8 mouse cellular contexts compared by ENCODE assay signal in the genomic region with DNA sequence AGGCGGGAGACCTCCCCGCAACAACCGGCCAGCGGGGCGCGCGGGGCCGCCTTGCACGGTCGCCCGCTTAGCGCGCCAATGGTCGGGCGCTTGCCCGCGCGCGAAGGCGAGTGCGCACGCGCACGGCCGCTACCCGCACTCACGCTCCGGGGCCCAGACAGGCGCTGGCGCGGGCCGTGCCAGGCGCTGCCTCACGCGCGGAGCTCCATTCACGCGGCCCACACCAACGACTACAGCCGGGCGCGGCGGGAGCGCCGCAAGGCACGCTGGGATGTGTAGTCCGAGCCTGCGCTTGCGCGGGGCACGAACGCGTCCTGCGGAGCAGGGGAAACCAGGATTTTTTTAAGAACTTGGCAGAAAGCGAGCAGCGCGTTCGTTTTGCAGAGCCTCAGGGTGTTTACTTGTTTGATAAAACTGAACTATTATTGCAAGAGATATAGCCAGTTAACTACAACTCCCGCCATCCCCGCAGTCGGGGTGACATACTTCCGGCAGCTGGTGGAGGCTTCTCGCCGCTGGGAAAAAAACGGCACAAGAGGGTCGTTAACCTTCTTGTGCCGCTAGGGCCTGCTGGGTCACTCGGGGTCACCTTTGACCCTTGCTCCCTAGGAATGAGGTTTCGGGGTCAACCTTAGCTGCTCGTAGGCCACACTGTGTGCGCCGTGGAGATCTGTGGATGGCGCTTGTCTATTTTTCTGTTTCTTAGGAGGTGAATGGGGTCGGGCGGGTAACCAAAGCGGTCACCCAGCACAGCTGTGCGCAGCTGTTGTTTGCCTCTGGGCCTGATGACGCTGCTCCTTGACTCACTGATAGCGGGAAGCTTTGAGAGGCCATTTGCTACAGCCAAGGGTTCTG. TPM values are rescaled to one million over a fixed set of nuclear protein-coding genes. Genes with fewer than 3 reads are reported as not detected.
A peak's percentile ranks its signal among the peaks of the same experiment; 100 is the strongest.
DNase-seq lines count a peak whose midpoint lies in the region; ATAC-seq lines count a peak whose summit lies in the region.

Gene Ado (minus strand): TSS at position 79 of the 855 bp plus-strand sequence.

- no peaks in the 10 kb centered on the region for H3K27me3 ChIP-seq in megakaryocyte, embryonic 14.5 days (replicated peaks)

- peak; percentile 95 for DNase-seq in ZHBTc4 (ENCODE audit: low read depth, low spot score)
- DNase-seq in gastrocnemius, adult 8-10 months (ENCODE audit: low spot score in 2 of 2), result peak; percentile 76 to 87
- DNase-seq in hindlimb bud, embryonic 11.5 days (ENCODE audit: extremely low spot score, low read depth, low spot score), result peak; percentile 76
- peak; percentile 95 for DNase-seq in left cerebral cortex, adult 8-10 months (ENCODE audit: low spot score in 2 of 2)
- DNase-seq in right cerebral cortex, postnatal 10 days (ENCODE audit: low spot score in 2 of 2), result peak; percentile 97
- peak; percentile 84 for DNase-seq in urinary bladder, postnatal 25 days (ENCODE audit: low spot score)

- H3K36me3 ChIP-seq in megakaryocyte, embryonic 14.5 days (replicated peaks; ENCODE audit: low read length), result peaks cover 28% of the 10 kb centered on the region

- no peaks in the 10 kb centered on the region for H3K9me3 ChIP-seq in megakaryocyte, embryonic 14.5 days

- H3K4me1 ChIP-seq in megakaryocyte, embryonic 14.5 days, result peaks cover 38% of the 10 kb centered on the region

- peak; percentile 85 for ATAC-seq in common myeloid progenitor, adult 5-6 weeks (replicated peaks; ENCODE audit: low read depth, poor library complexity, severe bottlenecking)

- peak within 1 kb of the TSS; percentile 100 for H3K4me3 ChIP-seq in megakaryocyte, embryonic 14.5 days (replicated peaks)

RNA-seq across cellular contexts. Expression of gene Ado, which starts in this region (rescaled TPM):
- 15.6 and 21.6 TPM in 2 replicates for total RNA-seq in common myeloid progenitor, adult 5-6 weeks (2017)
- 10 to 100 TPM; 24.4 to 28.3 (median 26.1) TPM for total RNA-seq in gastrocnemius, adult 8-10 months (2022)
- total RNA-seq in left cerebral cortex, adult 8-10 months (2022), result 10 to 100 TPM; 36.7 to 41.4 (median 39.0) TPM
- polyA plus RNA-seq in megakaryocyte, embryonic 14.5 days (2012; ENCODE audit: insufficient read depth, low replicate concordance), result 9.0 and 19.8 TPM in 2 replicates

Comparison
In these comparisons a context has a peak if more than half of its experiments do, and no peak if none do; other contexts are left out.
1. Peak in every context shown above with its lines: DNase-seq, ATAC-seq and H3K4me3 ChIP-seq.